Mouse (Mus musculus): Measurements from ENCODE around the gene Prr15. TPM values are rescaled to one million over a fixed set of nuclear protein-coding genes. Genes with fewer than 3 reads are reported as not detected.

Gene Prr15
- polyA plus RNA-seq, 1 experiment from 2014 or later: 11.6 TPM

GRCm38 (mm10) chr6:54362526-54363324 is 37.1 kb downstream of the Prr15 start:
- Histone ChIP-seq H3K9me3 (ENCODE audit: control insufficient read depth, low read depth, low read length) (no peaks in the 10 kb centered on the region), H3K27ac (ENCODE audit: low read length) (no peak overlapping the region), H3K4me3 (ENCODE audit: low read depth, low read length) (no peak overlapping the region), H3K4me1 (ENCODE audit: control insufficient read depth, insufficient read depth, low read length) (no peaks in the 10 kb centered on the region), H3K36me3 (ENCODE audit: control insufficient read depth, insufficient read depth, low read length) (no peaks in the 10 kb centered on the region), H3K27me3 (ENCODE audit: control insufficient read depth, insufficient read depth, low read length) (no peaks in the 10 kb centered on the region), H3K9ac (replicated peaks; ENCODE audit: low read depth, low read length) (no peak overlapping the region), H3K4me2 (replicated peaks; ENCODE audit: low read depth, low read length) (no peak overlapping the region)
- WGBS: 72% methylated on average over 12 of the region's 12 CpGs
- no peak for ATAC-seq (ENCODE audit: insufficient number of reproducible peaks, insufficient read depth, low FRiP score, low read depth)

- no peak for ATAC-seq (ENCODE audit: insufficient number of reproducible peaks, insufficient read depth, low FRiP score, low read depth)
- H3K4me1 ChIP-seq (ENCODE audit: control insufficient read depth, insufficient read depth, low read length): no peaks in the 10 kb centered on the region
- H3K36me3 ChIP-seq (ENCODE audit: control insufficient read depth, insufficient read depth, low read length): no peaks in the 10 kb centered on the region
- peak overlapping the region; percentile 45; the same call in 1 of the 2 replicates for H3K27ac ChIP-seq (ENCODE audit: low read length)
- no peaks in the 10 kb centered on the region for H3K27me3 ChIP-seq (ENCODE audit: control insufficient read depth, insufficient read depth, low read length)
- H3K4me2 ChIP-seq (replicated peaks; ENCODE audit: low read depth, low read length): no peak overlapping the region
- no peaks in the 10 kb centered on the region for H3K9me3 ChIP-seq (ENCODE audit: control insufficient read depth, low read depth, low read length)
- H3K4me3 ChIP-seq (ENCODE audit: low read depth, low read length): no peak overlapping the region
- H3K9ac ChIP-seq (replicated peaks; ENCODE audit: low read depth, low read length): no peak overlapping the region
- whole genome bisulfite sequencing: 74% methylated on average over 12 of the region's 12 CpGs
These were observed 38.9 kb downstream of the Prr15 start for GRCm38 (mm10) chr6:54364406-54365136.

- Histone ChIP-seq H3K36me3 (ENCODE audit: control insufficient read depth, insufficient read depth, low read length) (no peaks in the 10 kb centered on the region), H3K4me2 (replicated peaks; ENCODE audit: low read depth, low read length) (no peak overlapping the region), H3K27ac (ENCODE audit: low read length) (no peak overlapping the region), H3K27me3 (ENCODE audit: control insufficient read depth, insufficient read depth, low read length) (no peaks in the 10 kb centered on the region), H3K9ac (replicated peaks; ENCODE audit: low read depth, low read length) (no peak overlapping the region), H3K9me3 (ENCODE audit: control insufficient read depth, low read depth, low read length) (no peaks in the 10 kb centered on the region), H3K4me1 (ENCODE audit: control insufficient read depth, insufficient read depth, low read length) (no peaks in the 10 kb centered on the region), H3K4me3 (ENCODE audit: low read depth, low read length) (no peak overlapping the region)
- WGBS: 69% methylated on average over 5 of the region's 5 CpGs
- ATAC-seq (ENCODE audit: insufficient number of reproducible peaks, insufficient read depth, low FRiP score, low read depth): no peak
These were observed 41.0 kb downstream of the Prr15 start for GRCm38 (mm10) chr6:54366607-54367006.

- no peak overlapping the region for H3K27ac ChIP-seq (ENCODE audit: low read length)
- WGBS: 11% methylated on average over 6 of the region's 6 CpGs
- H3K4me2 ChIP-seq (replicated peaks; ENCODE audit: low read depth, low read length): no peak overlapping the region
- no peaks in the 10 kb centered on the region for H3K9me3 ChIP-seq (ENCODE audit: control insufficient read depth, low read depth, low read length)
- no peak overlapping the region for H3K4me3 ChIP-seq (ENCODE audit: low read depth, low read length)
- no peaks in the 10 kb centered on the region for H3K4me1 ChIP-seq (ENCODE audit: control insufficient read depth, insufficient read depth, low read length)
- no peaks in the 10 kb centered on the region for H3K36me3 ChIP-seq (ENCODE audit: control insufficient read depth, insufficient read depth, low read length)
- no peak for ATAC-seq (ENCODE audit: insufficient number of reproducible peaks, insufficient read depth, low FRiP score, low read depth)
- no peaks in the 10 kb centered on the region for H3K27me3 ChIP-seq (ENCODE audit: control insufficient read depth, insufficient read depth, low read length)
- no peak overlapping the region for H3K9ac ChIP-seq (replicated peaks; ENCODE audit: low read depth, low read length)
These were observed 42.4 kb downstream of the Prr15 start for GRCm38 (mm10) chr6:54368071-54368470.

DNA sequence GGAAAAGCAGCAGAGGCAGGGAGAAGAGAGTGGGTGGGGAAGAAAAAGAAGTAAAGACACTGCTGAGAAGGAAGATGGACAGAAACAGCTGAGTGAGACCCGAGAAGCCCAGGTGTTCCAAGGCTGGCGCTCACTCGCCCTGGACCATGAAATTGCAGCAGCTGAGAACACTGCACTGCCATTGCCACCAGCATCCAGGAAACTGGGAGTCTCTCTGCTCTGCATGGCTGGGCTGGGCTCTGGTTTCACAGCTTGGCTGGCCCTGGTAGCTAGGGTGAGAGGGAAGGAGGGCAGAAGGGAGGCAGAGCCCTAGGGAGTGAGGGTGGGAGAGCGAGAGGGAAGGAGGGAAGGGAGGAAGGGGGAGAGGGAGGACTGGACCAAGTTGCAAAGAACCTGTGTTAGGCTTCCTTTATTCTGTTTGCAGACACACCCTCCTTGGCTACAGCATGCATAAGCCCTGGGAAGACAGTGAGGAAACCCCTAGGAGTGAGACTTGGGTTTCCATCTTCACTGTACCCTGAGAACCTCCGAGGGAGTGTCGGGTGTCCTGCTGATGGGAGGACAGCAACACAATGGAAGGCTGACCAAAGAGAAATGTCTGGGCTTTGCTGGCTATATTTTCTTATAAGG is 44.4 kb downstream of the Prr15 start:
- Histone ChIP-seq H3K27me3 (ENCODE audit: control insufficient read depth, insufficient read depth, low read length) (no peaks in the 10 kb centered on the region), H3K9ac (replicated peaks; ENCODE audit: low read depth, low read length) (no peak overlapping the region), H3K4me3 (ENCODE audit: low read depth, low read length) (no peak overlapping the region), H3K36me3 (ENCODE audit: control insufficient read depth, insufficient read depth, low read length) (no peaks in the 10 kb centered on the region), H3K9me3 (ENCODE audit: control insufficient read depth, low read depth, low read length) (no peaks in the 10 kb centered on the region), H3K27ac (ENCODE audit: low read length) (no peak overlapping the region), H3K4me2 (replicated peaks; ENCODE audit: low read depth, low read length) (no peak overlapping the region), H3K4me1 (ENCODE audit: control insufficient read depth, insufficient read depth, low read length) (no peaks in the 10 kb centered on the region)
- 59% methylated on average over 6 of the region's 6 CpGs for WGBS
- ATAC-seq (ENCODE audit: insufficient number of reproducible peaks, insufficient read depth, low FRiP score, low read depth): no peak

GRCm38 (mm10) chr6:54371874-54372273 is 46.2 kb downstream of the Prr15 start:
- ATAC-seq (ENCODE audit: insufficient number of reproducible peaks, insufficient read depth, low FRiP score, low read depth): no peak
- H3K36me3 ChIP-seq (ENCODE audit: control insufficient read depth, insufficient read depth, low read length): no peaks in the 10 kb centered on the region
- H3K4me1 ChIP-seq (ENCODE audit: control insufficient read depth, insufficient read depth, low read length): no peaks in the 10 kb centered on the region
- H3K9ac ChIP-seq (replicated peaks; ENCODE audit: low read depth, low read length): no peak overlapping the region
- H3K9me3 ChIP-seq (ENCODE audit: control insufficient read depth, low read depth, low read length): no peaks in the 10 kb centered on the region
- WGBS: 80% methylated on average over 3 of the region's 3 CpGs
- no peak overlapping the region for H3K4me2 ChIP-seq (replicated peaks; ENCODE audit: low read depth, low read length)
- H3K27me3 ChIP-seq (ENCODE audit: control insufficient read depth, insufficient read depth, low read length): no peaks in the 10 kb centered on the region
- no peak overlapping the region for H3K27ac ChIP-seq (ENCODE audit: low read length)
- H3K4me3 ChIP-seq (ENCODE audit: low read depth, low read length): no peak overlapping the region

DNA sequence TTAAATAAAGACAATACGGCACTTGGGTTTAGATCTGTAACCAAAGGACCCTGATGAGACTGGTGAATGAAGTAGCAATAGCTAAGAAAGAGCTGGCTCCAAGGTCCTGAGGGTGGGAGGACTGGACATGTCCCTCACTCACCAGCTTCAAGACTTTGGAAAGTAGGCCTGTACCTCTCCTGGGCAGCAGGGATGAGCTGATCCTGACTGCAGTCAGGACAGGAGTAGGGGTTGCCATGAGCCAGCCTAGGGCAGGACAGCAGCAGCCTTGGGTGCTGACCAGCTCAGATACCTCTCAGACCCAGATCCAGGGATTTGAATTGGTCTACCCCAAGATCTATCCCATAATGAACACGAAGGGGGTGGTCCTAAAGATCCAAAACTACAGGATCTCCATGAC is 53.7 kb downstream of the Prr15 start:
- H3K4me1 ChIP-seq (ENCODE audit: control insufficient read depth, insufficient read depth, low read length): peaks cover 4% of the 10 kb centered on the region; the same call in 1 of the 2 replicates
- no peaks in the 10 kb centered on the region for H3K9me3 ChIP-seq (ENCODE audit: control insufficient read depth, low read depth, low read length)
- no peak overlapping the region for H3K27ac ChIP-seq (ENCODE audit: low read length)
- no peak for ATAC-seq (ENCODE audit: insufficient number of reproducible peaks, insufficient read depth, low FRiP score, low read depth)
- H3K9ac ChIP-seq (replicated peaks; ENCODE audit: low read depth, low read length): no peak overlapping the region
- no peak overlapping the region for H3K4me3 ChIP-seq (ENCODE audit: low read depth, low read length)
- no peaks in the 10 kb centered on the region for H3K27me3 ChIP-seq (ENCODE audit: control insufficient read depth, insufficient read depth, low read length)
- H3K36me3 ChIP-seq (ENCODE audit: control insufficient read depth, insufficient read depth, low read length): no peaks in the 10 kb centered on the region
- no peak overlapping the region for H3K4me2 ChIP-seq (replicated peaks; ENCODE audit: low read depth, low read length)
- WGBS: 66% methylated on average over 2 of the region's 2 CpGs
